Mouse (Mus musculus) bone marrow, adult 2 months (tissue): ENCODE results near the gene Kdm4d.

Experiments used
- CTCF ChIP-seq: fragments of 200-500 bp; IDR thresholded peaks from 2 replicates; pipeline ENCODE4 v1.5.1; 2011; ENCODE audit warnings: low read length, control low read depth; ENCODE audit not compliant: control insufficient read depth, insufficient read depth
- POLR2A ChIP-seq: fragments of 200-500 bp; IDR thresholded peaks from 2 replicates; pipeline ENCODE4 v1.6.1; 2011; ENCODE audit warnings: low read depth, mild to moderate bottlenecking, control low read depth, low read length, borderline replicate concordance; ENCODE audit not compliant: control insufficient read depth

DNA sequence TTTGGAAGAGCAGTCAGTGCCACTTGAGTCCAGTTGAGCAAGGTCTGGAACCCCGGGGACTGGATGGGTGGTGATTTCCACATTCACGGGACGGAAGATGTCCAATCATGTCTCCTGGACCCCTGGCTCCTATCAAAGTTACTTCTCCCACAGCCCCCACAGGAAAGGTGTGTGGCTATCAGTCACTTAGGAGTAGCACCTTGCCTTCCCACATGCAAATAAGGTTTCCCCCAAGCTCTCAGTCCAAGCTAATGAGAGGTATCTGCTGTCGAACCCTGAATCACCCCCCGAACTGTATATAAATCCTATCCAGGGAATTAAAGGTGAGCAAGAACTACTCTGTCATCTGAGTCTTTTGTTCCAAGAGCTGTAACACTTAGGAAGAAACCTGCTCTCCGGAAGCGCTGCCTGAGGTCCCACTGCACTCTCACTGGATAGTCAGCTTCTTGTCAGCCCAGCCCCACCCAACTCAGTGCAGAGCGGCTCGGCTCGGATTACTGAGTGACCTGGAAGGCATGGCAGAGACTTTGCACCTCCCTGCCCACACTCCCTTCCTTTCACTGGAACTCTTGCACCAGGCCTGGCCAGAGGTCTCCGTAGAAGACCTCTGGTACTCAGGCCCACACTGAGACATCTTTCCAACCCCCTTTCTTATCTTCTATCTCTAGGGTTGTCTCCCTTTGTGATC, 66.9 kb downstream of the Kdm4d start:
- TF ChIP-seq POLR2A (no peak), CTCF (no peak)
